Mouse (Mus musculus) cortical plate, adult 2 months (tissue): ENCODE data around the gene Mis18a.

Experiments used
- CTCF ChIP-seq: fragments of 200-500 bp; IDR thresholded peaks from 2 replicates; pipeline ENCODE4 v1.5.1; 2011; ENCODE audit warnings: mild to moderate bottlenecking, control low read depth, low read length; ENCODE audit not compliant: insufficient read depth; ENCODE audit errors: extremely low read depth
- POLR2A ChIP-seq: fragments of 200-500 bp; IDR thresholded peaks from 2 replicates; pipeline ENCODE4 v1.6.1; 2011; ENCODE audit warnings: mild to moderate bottlenecking, low read length, control low read depth; ENCODE audit not compliant: insufficient read depth; ENCODE audit errors: extremely low read depth

DNA sequence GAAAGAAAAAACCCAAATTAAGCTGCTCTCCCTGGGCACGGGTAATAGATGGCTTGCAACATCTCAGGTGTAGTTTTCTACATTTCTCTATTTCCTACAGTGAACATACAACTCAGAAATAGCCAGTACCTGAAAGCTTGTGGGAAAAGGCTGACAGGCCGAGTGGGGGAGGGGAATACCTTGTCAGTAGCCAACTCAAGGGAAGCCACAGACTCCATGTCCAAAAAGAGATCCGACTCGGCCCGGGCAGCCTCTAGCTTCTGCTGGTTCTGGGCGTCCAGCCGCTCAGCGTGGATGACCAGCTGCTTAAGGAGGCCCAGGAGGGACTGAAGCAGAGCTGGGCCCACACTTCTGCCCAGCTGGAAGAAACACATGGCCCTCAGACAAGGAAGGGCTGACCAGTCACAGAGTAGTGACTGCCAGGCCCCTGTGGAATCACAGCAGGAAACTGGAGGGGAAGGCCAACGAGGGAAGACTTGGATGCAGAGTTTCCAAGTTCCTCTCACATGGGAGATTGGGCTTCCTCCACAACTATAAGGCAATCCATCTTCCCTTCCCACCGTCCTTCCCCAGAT lies 48.8 kb upstream of the Mis18a start:
- TF ChIP-seq POLR2A (no peak), CTCF (no peak)
